Mouse (Mus musculus): ENCODE results near the gene Pnn. TPM values are rescaled to one million over a fixed set of nuclear protein-coding genes. Genes with fewer than 3 reads are reported as not detected.

Pnn gene
- total RNA-seq, 2 experiments from 2014 or later = 62.6 to 65.5 TPM

- DNase-seq (ENCODE audit: extremely low spot score in 1 of 2, low spot score in 2 of 2) = no peak
- intact Hi-C loops (cut with DNase I) = no loop called here
- no peak for TF ChIP-seq CTCF (IDR thresholded peaks at IDR 0.05)
- no peak overlapping the region for H3K4me3 ChIP-seq
- H3K27ac ChIP-seq = no peak overlapping the region
Observed at GRCm38 (mm10) chr12:59077883-59078282, 11.2 kb downstream of the Pnn start.

GRCm38 (mm10) chr12:59080461-59080860 is 13.8 kb downstream of the Pnn start:
- Histone ChIP-seq H3K4me3 (no peak overlapping the region), H3K27ac (no peak overlapping the region)
- no peak for TF ChIP-seq CTCF (IDR thresholded peaks at IDR 0.05)
- intact Hi-C loops (cut with DNase I) = no loop called here
- DNase-seq (ENCODE audit: extremely low spot score in 1 of 2, low spot score in 2 of 2) = no peak

GRCm38 (mm10) chr12:59084446-59084845 is 17.8 kb downstream of the Pnn start:
- no peak overlapping the region for H3K4me3 ChIP-seq
- intact Hi-C loops (cut with DNase I) = no loop called here
- no peak for DNase-seq (ENCODE audit: extremely low spot score in 1 of 2, low spot score in 2 of 2)
- no peak for TF ChIP-seq CTCF (IDR thresholded peaks at IDR 0.05)
- H3K27ac ChIP-seq = no peak overlapping the region

- DNase-seq (ENCODE audit: extremely low spot score in 1 of 2, low spot score in 2 of 2) = no peak
- Histone ChIP-seq H3K4me3 (no peak overlapping the region), H3K27ac (no peak overlapping the region)
- intact Hi-C loops (cut with DNase I) = no loop called here
- no peak for TF ChIP-seq CTCF (IDR thresholded peaks at IDR 0.05)
Observed at GRCm38 (mm10) chr12:59086171-59086570, 19.5 kb downstream of the Pnn start.

- TF ChIP-seq CTCF (IDR thresholded peaks at IDR 0.05) = no peak
- intact Hi-C loops (cut with DNase I) = no loop called here
- no peak for DNase-seq (ENCODE audit: extremely low spot score in 1 of 2, low spot score in 2 of 2)
Observed at GRCm38 (mm10) chr12:59093543-59093942, 26.9 kb downstream of the Pnn start.

GRCm38 (mm10) chr12:59095104-59096025 is 28.7 kb downstream of the Pnn start, which contains the start of gene Mia2:
Gene Mia2, plus strand, starts transcription at chr12:59095799.
- no peak for TF ChIP-seq CTCF (IDR thresholded peaks at IDR 0.05)
- intact Hi-C loops (cut with DNase I) = no loop called here
- H3K4me3 ChIP-seq = no peak within 1 kb of the TSS
- no peak for DNase-seq (ENCODE audit: extremely low spot score in 1 of 2, low spot score in 2 of 2)
- no peak within 1 kb of the TSS for H3K27ac ChIP-seq

More at GRCm38 (mm10) chr12:59093543-59093942, 26.9 kb downstream of the Pnn start:
- Histone ChIP-seq H3K4me3 (no peak overlapping the region), H3K27ac (no peak overlapping the region)

- TF ChIP-seq CTCF (IDR thresholded peaks at IDR 0.05) = no peak
- Histone ChIP-seq H3K27ac (no peak overlapping the region), H3K4me3 (no peak overlapping the region)
- intact Hi-C loops (cut with DNase I) = no loop called here
- no peak for DNase-seq (ENCODE audit: extremely low spot score in 1 of 2, low spot score in 2 of 2)
Observed at GRCm38 (mm10) chr12:59104771-59105170, 38.1 kb downstream of the Pnn start.

GRCm38 (mm10) chr12:59105914-59106313 is 39.2 kb downstream of the Pnn start:
- H3K27ac ChIP-seq = no peak overlapping the region
- H3K4me3 ChIP-seq = no peak overlapping the region
- intact Hi-C loops (cut with DNase I) = no loop called here
- no peak for TF ChIP-seq CTCF (IDR thresholded peaks at IDR 0.05)
- DNase-seq (ENCODE audit: extremely low spot score in 1 of 2, low spot score in 2 of 2) = no peak

GRCm38 (mm10) chr12:59106491-59106890 is 39.8 kb downstream of the Pnn start:
- intact Hi-C loops (cut with DNase I) = no loop called here
- no peak overlapping the region for H3K4me3 ChIP-seq
- no peak overlapping the region for H3K27ac ChIP-seq
- no peak for DNase-seq (ENCODE audit: extremely low spot score in 1 of 2, low spot score in 2 of 2)
- TF ChIP-seq CTCF (IDR thresholded peaks at IDR 0.05) = no peak

GRCm38 (mm10) chr12:59107926-59108325 is 41.2 kb downstream of the Pnn start:
- TF ChIP-seq CTCF (IDR thresholded peaks at IDR 0.05) = no peak
- Histone ChIP-seq H3K27ac (no peak overlapping the region), H3K4me3 (no peak overlapping the region)
- intact Hi-C loops (cut with DNase I) = no loop called here
- no peak for DNase-seq (ENCODE audit: extremely low spot score in 1 of 2, low spot score in 2 of 2)

GRCm38 (mm10) chr12:59117184-59117583 is 50.5 kb downstream of the Pnn start:
- DNase-seq (ENCODE audit: extremely low spot score in 1 of 2, low spot score in 2 of 2) = no peak
- intact Hi-C loops (cut with DNase I) = loop anchor here (1.0 kb wide), 1 partner anchor 12 kb away; no protein-coding TSS in a partner anchor
- no peak for TF ChIP-seq CTCF (IDR thresholded peaks at IDR 0.05)
- Histone ChIP-seq H3K27ac (no peak overlapping the region), H3K4me3 (no peak overlapping the region)

Other genes starting within 250 kb of the Pnn start
- 100 to 1,000 TPM in 1 of 2 experiments, 10 to 100 TPM in 1; 98.9 to 103 TPM for gene Sec23a, start 54.9 kb upstream of the Pnn start, total RNA-seq (2021)
- 1 to 10 TPM; 7.0 to 7.3 TPM for gene Gemin2, start 53.5 kb upstream of the Pnn start, total RNA-seq (2021)
- gene Trappc6b, start 5.4 kb upstream of the Pnn start, total RNA-seq (2021) = 100 to 1,000 TPM; 107 to 121 TPM
- gene Mia2, start 28.9 kb downstream of the Pnn start, total RNA-seq (2021) = 10 to 100 TPM; 42.4 to 47.4 TPM
- 10 to 100 TPM; 64.8 to 71.4 TPM for gene Fbxo33, start 152.8 kb downstream of the Pnn start, total RNA-seq (2021)